Mouse (Mus musculus): Measurements from ENCODE around the gene Gcm1. TPM values are rescaled to one million over a fixed set of nuclear protein-coding genes. Genes with fewer than 3 reads are reported as not detected.
A peak's percentile ranks its signal among the peaks of the same experiment; 100 is the strongest.

Gcm1 gene
- polyA plus RNA-seq, 1 experiment from 2014 or later: not detected

DNA sequence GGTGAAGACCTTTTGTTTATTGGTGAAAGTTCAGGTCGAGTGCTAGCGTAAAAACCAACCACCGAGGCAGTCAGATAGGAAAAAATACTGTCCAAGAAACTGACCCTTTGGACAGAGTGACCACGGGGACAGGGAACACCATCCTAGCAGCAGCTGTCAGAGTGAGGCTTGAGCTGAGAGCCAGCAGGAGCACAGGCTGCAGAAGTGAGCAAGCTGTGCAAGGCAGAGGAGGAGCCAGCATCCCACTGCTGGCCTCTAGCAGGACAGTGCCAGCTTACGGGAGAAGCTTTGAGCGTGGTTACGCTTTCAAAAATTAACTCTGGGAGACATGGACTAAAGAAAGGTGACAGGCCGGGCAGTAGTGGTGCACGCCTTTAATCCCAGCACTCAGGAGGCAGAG is 36.0 kb downstream of the Gcm1 start:
- Histone ChIP-seq H3K27ac (no peak overlapping the region), H3K4me2 (no peak overlapping the region), H3K4me3 (no peak overlapping the region), H3K4me1 (no peaks in the 10 kb centered on the region), H3K9ac (no peak overlapping the region), H3K36me3 (replicated peaks) (peaks cover 33% of the 10 kb centered on the region), H3K9me3 (no peaks in the 10 kb centered on the region), H3K27me3 (replicated peaks) (no peaks in the 10 kb centered on the region)
- WGBS: 87% methylated on average over 9 of the region's 9 CpGs
- no peak for ATAC-seq (replicated peaks)

DNA sequence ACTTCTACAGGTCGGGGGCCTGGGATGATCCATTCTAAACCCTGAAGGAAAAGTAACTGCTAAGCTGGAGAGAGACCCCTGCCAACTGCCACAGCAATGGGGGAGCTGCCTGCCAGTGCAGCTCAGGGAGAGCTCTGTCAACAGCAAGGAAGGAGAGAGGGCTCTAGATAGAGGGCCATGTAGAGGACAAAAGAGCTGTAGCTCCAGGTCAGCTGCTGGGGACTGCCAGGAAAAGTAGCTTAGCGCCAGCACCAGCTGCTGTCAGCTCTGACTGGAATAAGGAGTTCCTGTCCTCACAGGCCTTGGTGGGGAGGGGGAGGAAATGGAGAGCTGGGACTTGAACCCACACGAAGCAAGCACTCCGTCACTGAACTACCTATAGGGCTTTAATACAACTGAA is 36.8 kb downstream of the Gcm1 start:
- Histone ChIP-seq H3K4me2 (no peak overlapping the region), H3K27me3 (replicated peaks) (no peaks in the 10 kb centered on the region), H3K36me3 (replicated peaks) (peaks cover 29% of the 10 kb centered on the region), H3K4me1 (no peaks in the 10 kb centered on the region), H3K9ac (no peak overlapping the region), H3K4me3 (no peak overlapping the region), H3K9me3 (no peaks in the 10 kb centered on the region), H3K27ac (no peak overlapping the region)
- WGBS: 69% methylated on average over 4 of the region's 4 CpGs
- no peak for ATAC-seq (replicated peaks)

DNA sequence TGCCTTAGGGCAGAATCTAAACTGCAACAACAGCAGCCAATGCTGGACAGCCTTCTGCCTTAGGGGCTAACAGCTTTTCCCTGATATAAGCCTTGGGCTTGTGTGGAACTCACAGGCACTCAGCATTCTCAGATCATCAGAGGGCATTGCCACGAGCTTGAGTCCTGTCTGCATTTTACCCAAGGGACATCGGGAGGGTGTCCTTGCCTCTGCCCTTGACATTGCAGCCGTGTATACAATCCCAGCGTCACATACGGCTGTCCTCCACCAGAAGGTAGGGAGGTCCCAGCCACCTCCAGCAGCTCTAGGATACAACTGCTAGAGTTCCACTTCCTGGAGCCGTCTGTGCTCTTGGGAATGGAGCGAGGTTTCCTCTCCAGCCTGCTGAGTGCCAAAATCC is 37.2 kb downstream of the Gcm1 start:
- no peak overlapping the region for H3K9ac ChIP-seq
- H3K4me2 ChIP-seq: no peak overlapping the region
- H3K4me1 ChIP-seq: no peaks in the 10 kb centered on the region
- ATAC-seq (replicated peaks): no peak
- WGBS: 84% methylated on average over 7 of the region's 7 CpGs
- H3K27me3 ChIP-seq (replicated peaks): no peaks in the 10 kb centered on the region
- no peak overlapping the region for H3K27ac ChIP-seq
- peaks cover 26% of the 10 kb centered on the region for H3K36me3 ChIP-seq (replicated peaks)
- no peaks in the 10 kb centered on the region for H3K9me3 ChIP-seq
- H3K4me3 ChIP-seq: no peak overlapping the region

DNA sequence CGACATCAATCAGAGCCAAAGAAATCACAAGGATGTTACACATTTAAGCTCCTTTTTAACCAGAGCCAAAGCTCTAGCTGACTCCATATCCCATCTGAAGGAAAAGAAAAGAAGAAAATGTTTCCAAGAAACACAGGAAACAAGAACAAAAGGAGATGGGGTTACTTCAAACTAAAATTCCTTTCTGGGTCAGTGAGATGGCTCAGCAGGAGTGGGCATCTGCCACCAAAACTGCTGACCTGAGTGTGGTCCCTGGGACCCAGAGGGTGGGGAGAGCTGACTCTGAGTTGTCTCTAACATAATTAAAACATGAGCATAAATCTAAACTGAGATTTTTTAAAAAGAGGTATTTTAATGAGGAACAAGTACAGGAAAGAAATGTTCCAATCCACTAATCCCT is 38.2 kb downstream of the Gcm1 start:
- H3K4me2 ChIP-seq: no peak overlapping the region
- WGBS: 74% methylated on average over 1 of the region's 1 CpGs
- no peaks in the 10 kb centered on the region for H3K4me1 ChIP-seq
- H3K9me3 ChIP-seq: no peaks in the 10 kb centered on the region
- no peak overlapping the region for H3K27ac ChIP-seq
- no peaks in the 10 kb centered on the region for H3K27me3 ChIP-seq (replicated peaks)
- H3K9ac ChIP-seq: no peak overlapping the region
- H3K4me3 ChIP-seq: no peak overlapping the region
- ATAC-seq (replicated peaks): no peak
- peaks cover 21% of the 10 kb centered on the region; the same call in 1 of the 2 replicates for H3K36me3 ChIP-seq (replicated peaks)

DNA sequence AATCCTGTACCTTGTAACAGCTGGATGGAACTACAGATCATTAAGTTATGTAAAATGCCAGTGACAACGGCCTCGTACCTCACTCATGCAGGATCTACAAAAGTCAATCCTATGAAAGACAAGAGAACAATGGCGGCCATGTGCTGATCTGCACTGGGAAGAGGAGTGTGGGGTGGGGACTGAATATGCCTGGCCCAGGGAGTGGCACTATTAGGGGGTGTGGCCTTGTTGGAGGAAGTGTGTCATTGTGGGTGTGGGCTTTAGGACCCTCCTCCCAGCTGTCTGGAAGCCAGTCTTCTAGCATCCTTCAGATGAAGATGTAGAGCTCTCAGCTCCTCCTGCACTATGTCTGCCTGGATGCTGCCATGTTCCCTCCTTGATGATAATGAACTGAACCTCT is 38.9 kb downstream of the Gcm1 start:
- 82% methylated on average over 3 of the region's 3 CpGs for WGBS
- no peak overlapping the region for H3K27ac ChIP-seq
- no peaks in the 10 kb centered on the region for H3K27me3 ChIP-seq (replicated peaks)
- no peaks in the 10 kb centered on the region for H3K4me1 ChIP-seq
- peaks cover 25% of the 10 kb centered on the region; the same call in 1 of the 2 replicates for H3K36me3 ChIP-seq (replicated peaks)
- H3K9me3 ChIP-seq: no peaks in the 10 kb centered on the region
- H3K4me2 ChIP-seq: no peak overlapping the region
- H3K9ac ChIP-seq: no peak overlapping the region
- no peak overlapping the region for H3K4me3 ChIP-seq
- no peak for ATAC-seq (replicated peaks)

DNA sequence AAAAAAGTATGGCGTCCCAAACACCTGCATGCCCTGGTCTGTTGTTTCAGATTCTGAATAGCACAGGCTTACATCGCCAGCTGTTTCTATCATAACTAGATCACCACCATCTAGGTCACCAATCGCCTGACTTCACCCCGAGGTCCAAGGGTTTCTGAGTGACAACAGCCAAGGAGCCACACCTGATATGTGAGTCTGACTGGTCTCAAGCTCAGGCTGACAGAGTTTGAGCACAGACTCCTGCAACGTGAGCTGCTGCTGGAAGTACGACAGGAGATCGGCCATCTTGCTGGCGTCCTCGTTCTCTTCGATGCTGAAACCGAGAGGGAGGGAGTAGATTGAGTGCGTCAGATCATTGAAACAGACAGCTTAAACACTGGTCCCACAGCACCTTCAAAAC is 44.0 kb downstream of the Gcm1 start:
- 96% methylated on average over 12 of the region's 12 CpGs for WGBS
- Histone ChIP-seq H3K4me2 (no peak overlapping the region), H3K27me3 (replicated peaks) (no peaks in the 10 kb centered on the region), H3K4me3 (no peak overlapping the region), H3K27ac (no peak overlapping the region), H3K4me1 (no peaks in the 10 kb centered on the region), H3K9ac (no peak overlapping the region), H3K9me3 (no peaks in the 10 kb centered on the region), H3K36me3 (replicated peaks) (peaks cover 37% of the 10 kb centered on the region)
- no peak for ATAC-seq (replicated peaks)

DNA sequence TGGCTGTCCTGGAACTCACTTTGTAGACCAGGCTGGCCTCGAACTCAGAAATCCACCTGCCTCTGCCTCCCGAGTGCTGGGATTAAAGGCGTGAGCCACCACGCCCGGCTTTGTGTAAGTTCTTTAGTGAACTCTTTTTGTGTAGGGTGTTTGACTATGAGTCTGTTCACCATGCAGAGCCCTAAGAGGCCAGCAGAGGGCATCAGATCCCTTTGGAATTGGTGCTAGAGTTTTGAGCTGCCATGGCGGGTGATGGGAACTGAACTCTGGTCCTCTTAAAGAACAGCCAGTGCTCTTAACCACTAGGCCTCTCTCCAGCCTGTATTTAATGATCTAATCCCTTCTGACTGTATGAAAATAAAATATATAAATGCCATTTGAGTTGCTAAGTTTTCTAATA is 44.7 kb downstream of the Gcm1 start:
- 97% methylated on average over 6 of the region's 6 CpGs for WGBS
- no peak overlapping the region for H3K4me2 ChIP-seq
- H3K9ac ChIP-seq: no peak overlapping the region
- no peaks in the 10 kb centered on the region for H3K27me3 ChIP-seq (replicated peaks)
- no peak overlapping the region for H3K27ac ChIP-seq
- no peaks in the 10 kb centered on the region for H3K9me3 ChIP-seq
- no peak overlapping the region for H3K4me3 ChIP-seq
- H3K4me1 ChIP-seq: no peaks in the 10 kb centered on the region
- H3K36me3 ChIP-seq (replicated peaks): peaks cover 40% of the 10 kb centered on the region
- ATAC-seq (replicated peaks): no peak

DNA sequence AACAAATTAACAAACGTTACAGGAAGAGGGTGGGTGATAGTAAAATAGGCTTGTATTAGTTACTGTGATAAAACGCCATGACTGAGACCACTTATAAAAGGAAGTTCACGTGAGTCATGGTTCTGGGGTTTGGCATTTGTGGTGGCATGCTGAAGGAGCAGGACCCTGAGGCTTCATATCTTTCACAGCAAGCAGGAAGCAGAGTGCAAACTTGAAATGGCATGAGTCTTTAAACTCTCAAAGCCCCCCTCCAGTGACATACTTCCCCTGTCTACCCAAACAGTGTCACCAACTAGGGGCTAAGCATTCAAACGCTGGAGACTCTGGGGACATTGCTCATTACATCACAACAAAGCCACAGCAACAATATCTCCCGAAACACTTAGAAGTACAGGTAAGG is 49.2 kb downstream of the Gcm1 start:
- no peaks in the 10 kb centered on the region; the same call in 1 of the 2 replicates for H3K4me1 ChIP-seq
- no peak overlapping the region for H3K4me3 ChIP-seq
- no peak for ATAC-seq (replicated peaks)
- H3K27ac ChIP-seq: no peak overlapping the region
- 88% methylated on average over 5 of the region's 5 CpGs for WGBS
- H3K9ac ChIP-seq: no peak overlapping the region
- H3K4me2 ChIP-seq: no peak overlapping the region
- no peaks in the 10 kb centered on the region for H3K9me3 ChIP-seq
- peaks cover 32% of the 10 kb centered on the region for H3K36me3 ChIP-seq (replicated peaks)
- no peaks in the 10 kb centered on the region for H3K27me3 ChIP-seq (replicated peaks)

DNA sequence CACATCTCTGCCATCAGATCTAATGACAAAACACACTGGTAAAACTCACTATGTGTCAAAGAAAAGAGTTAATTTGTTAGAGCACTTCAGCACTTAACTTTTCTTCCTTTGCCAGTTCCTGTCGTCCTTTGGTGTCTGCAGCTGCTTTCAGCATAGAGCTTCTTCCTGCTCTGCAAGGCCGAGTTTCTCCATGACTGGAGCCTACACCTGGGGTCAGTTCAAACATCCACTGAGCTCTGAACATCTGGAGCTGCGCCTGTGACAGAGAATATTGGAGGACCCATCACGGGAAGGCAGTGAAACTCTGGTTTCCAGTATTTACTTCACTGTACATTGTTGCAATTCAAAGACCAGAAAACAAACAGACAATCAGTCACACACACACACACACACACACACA is 49.7 kb downstream of the Gcm1 start:
- Histone ChIP-seq H3K27me3 (replicated peaks) (no peaks in the 10 kb centered on the region), H3K9me3 (no peaks in the 10 kb centered on the region), H3K27ac (no peak overlapping the region), H3K4me1 (no peaks in the 10 kb centered on the region; the same call in 1 of the 2 replicates), H3K36me3 (replicated peaks) (peaks cover 30% of the 10 kb centered on the region), H3K4me3 (no peak overlapping the region), H3K9ac (no peak overlapping the region), H3K4me2 (no peak overlapping the region)
- ATAC-seq (replicated peaks): no peak
- WGBS: 73% methylated on average over 4 of the region's 4 CpGs

DNA sequence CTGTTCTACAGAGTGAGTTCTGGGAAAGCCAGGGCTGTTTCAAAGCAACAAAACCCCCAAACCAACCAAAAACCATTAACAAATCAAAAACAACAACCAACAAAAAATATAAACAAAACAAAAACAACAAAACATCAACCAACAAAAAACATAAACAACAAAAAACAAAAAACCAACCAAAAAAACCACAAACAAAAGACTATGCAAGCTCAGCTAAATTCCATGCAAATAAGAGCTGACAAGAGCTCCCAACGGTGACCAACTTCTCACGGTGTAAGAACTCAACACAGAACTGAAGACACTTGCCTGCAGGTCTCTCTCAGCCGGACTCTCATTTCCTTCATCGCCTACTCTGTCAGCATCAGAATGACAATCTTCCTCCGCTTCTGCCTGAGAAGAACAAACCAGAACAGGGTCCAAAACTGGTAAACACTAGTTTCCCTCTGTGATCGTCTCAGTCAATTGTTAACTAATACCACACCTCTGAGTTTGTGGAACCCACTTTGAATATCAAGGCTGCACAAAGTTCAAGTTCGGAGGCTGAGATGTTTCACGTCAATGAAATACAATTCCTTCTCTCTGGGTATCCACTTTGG is 52.3 kb downstream of the Gcm1 start:
- ATAC-seq (replicated peaks): no peak
- Histone ChIP-seq H3K27ac (no peak overlapping the region), H3K27me3 (replicated peaks) (no peaks in the 10 kb centered on the region), H3K9me3 (no peaks in the 10 kb centered on the region), H3K9ac (no peak overlapping the region), H3K4me3 (no peak overlapping the region), H3K4me2 (no peak overlapping the region), H3K4me1 (peaks cover 14% of the 10 kb centered on the region), H3K36me3 (replicated peaks) (peaks cover 11% of the 10 kb centered on the region)
- 89% methylated on average over 8 of the region's 8 CpGs for WGBS

DNA sequence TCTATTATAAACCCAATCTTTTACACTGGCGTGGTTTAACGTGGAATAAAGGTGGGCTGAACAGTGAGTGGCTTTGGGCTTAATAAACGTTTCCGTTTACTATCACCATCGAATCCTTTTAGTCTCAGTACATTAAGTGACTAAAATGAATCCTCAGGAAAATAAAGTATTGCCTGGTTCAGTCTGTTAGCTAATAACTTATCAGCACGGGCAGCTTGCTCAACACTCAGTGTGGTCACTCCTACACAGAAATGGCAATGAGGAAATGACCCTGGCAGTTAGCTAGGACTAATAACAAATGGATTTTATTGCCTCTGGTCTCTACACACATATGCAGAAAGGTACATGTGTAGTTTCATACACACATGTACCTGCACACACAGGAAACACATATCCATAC is 53.2 kb downstream of the Gcm1 start:
- Histone ChIP-seq H3K36me3 (replicated peaks) (peaks cover 10% of the 10 kb centered on the region), H3K4me3 (no peak overlapping the region), H3K27me3 (replicated peaks) (no peaks in the 10 kb centered on the region), H3K4me2 (no peak overlapping the region), H3K9ac (no peak overlapping the region), H3K4me1 (peaks cover 19% of the 10 kb centered on the region), H3K27ac (no peak overlapping the region), H3K9me3 (no peaks in the 10 kb centered on the region)
- no peak for ATAC-seq (replicated peaks)
- 91% methylated on average over 6 of the region's 6 CpGs for WGBS

DNA sequence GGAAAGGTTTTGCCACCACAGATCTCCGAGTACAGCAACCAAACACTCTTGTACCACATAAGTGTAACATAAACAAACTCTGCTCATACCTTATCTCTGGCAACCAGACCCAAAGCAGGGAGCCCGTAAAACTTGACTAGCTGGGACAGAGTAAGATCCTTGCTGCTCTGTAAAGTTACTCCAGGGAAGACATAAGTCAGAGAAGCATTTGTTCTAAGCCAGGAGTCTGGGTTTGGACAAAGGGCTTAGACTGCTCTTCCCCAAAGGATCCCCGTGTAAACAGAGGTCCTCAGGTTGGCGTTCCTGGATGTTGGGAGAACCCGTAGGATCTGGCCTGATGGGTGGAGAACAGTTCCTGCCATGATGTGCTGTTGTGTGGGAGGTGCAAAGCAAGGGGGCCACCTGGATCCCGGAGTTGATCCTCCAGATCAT is 53.8 kb downstream of the Gcm1 start:
- peaks cover 5% of the 10 kb centered on the region; the same call in 1 of the 2 replicates for H3K36me3 ChIP-seq (replicated peaks)

DNA sequence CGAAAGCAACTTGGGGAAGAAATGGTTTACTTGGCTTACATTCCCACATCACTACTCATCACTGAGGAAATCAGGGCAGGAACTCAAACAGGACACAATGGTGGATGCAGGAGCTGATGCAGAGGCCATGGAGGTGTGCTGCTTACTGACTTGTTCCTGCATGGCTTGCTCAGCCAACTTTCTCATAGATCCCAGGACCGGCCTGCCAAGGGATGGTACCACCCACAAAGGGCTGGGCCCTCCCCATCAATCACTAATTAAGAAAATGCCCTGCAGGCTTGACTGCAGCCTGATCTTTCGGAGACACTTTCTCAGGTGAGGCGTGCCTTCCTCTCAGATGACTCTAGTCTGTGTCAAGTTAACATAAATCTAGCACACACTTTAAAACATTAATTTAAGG is 55.1 kb downstream of the Gcm1 start:
- H3K4me3 ChIP-seq: no peak overlapping the region
- 84% methylated on average over 4 of the region's 4 CpGs for WGBS
- no peak for ATAC-seq (replicated peaks)
- no peak overlapping the region for H3K9ac ChIP-seq
- peaks cover 19% of the 10 kb centered on the region for H3K4me1 ChIP-seq
- peak overlapping the region; percentile 90; the same call in 1 of the 2 replicates for H3K4me2 ChIP-seq
- H3K9me3 ChIP-seq: no peaks in the 10 kb centered on the region
- H3K27me3 ChIP-seq (replicated peaks): no peaks in the 10 kb centered on the region
- no peaks in the 10 kb centered on the region for H3K36me3 ChIP-seq (replicated peaks)
- no peak overlapping the region for H3K27ac ChIP-seq

More for the DNA sequence above, 53.8 kb downstream of the Gcm1 start:
- H3K4me1 ChIP-seq: peaks cover 19% of the 10 kb centered on the region
- 86% methylated on average over 6 of the region's 6 CpGs for WGBS
- H3K9me3 ChIP-seq: no peaks in the 10 kb centered on the region
- ATAC-seq (replicated peaks): no peak
- no peak overlapping the region for H3K4me2 ChIP-seq
- H3K27ac ChIP-seq: no peak overlapping the region
- H3K27me3 ChIP-seq (replicated peaks): no peaks in the 10 kb centered on the region
- no peak overlapping the region for H3K4me3 ChIP-seq
- H3K9ac ChIP-seq: no peak overlapping the region

All from midbrain, embryonic 15.5 days (tissue).